Mouse (Mus musculus): ENCODE data around the gene Stk10. TPM values are rescaled to one million over a fixed set of nuclear protein-coding genes. Genes with fewer than 3 reads are reported as not detected.

Gene Stk10
- polyA plus RNA-seq, 1 experiment from 2014 or later: 2.3 TPM

DNA sequence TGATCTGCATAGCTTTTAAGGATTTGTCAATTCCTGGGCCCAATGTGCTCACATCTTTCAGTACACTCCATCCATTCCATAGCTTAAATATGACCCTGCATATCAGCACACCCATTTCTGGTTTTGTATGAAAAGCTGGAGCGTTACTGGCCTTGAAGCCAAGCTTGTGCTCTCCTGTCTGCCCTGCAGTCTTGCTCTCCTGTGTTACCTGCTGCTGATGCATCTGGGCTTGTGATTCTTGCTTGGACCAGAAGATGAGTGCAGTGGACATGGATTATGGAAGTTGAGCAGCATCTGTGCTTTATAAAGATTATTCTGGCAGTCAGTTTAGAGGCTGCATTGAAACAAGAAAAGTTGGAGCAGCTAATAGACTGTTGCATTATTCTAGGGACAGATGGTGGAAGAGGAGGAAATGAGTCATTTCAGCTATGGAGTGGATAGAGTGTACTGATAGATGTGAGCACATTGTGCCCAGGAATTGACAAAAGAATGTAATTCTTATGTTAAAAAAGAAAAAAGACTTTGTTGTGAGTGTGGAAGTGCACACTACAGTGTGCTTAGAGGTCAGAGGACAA lies 129.1 kb downstream of the Stk10 start:
- no peaks in the 10 kb centered on the region for H3K9me3 ChIP-seq (ENCODE audit: control insufficient read depth, low read length)
- no peak overlapping the region for H3K27ac ChIP-seq (ENCODE audit: low read depth, low read length)
- H3K4me1 ChIP-seq (replicated peaks; ENCODE audit: control insufficient read depth, insufficient read depth, low read length): no peaks in the 10 kb centered on the region
- WGBS: 95% methylated on average over 1 of the region's 1 CpGs
- no peaks in the 10 kb centered on the region for H3K36me3 ChIP-seq (ENCODE audit: control insufficient read depth, insufficient read depth, low read length)
- DNase-seq (ENCODE audit: low spot score) (no peak), ATAC-seq (ENCODE audit: low FRiP score) (no peak)
- H3K4me2 ChIP-seq (replicated peaks; ENCODE audit: low read depth, low read length): no peak overlapping the region
- H3K4me3 ChIP-seq (ENCODE audit: low read depth, low read length): no peak overlapping the region
- H3K9ac ChIP-seq (ENCODE audit: low read depth, low read length): no peak overlapping the region
- no peaks in the 10 kb centered on the region for H3K27me3 ChIP-seq (ENCODE audit: control insufficient read depth, insufficient read depth, low read length)

DNA sequence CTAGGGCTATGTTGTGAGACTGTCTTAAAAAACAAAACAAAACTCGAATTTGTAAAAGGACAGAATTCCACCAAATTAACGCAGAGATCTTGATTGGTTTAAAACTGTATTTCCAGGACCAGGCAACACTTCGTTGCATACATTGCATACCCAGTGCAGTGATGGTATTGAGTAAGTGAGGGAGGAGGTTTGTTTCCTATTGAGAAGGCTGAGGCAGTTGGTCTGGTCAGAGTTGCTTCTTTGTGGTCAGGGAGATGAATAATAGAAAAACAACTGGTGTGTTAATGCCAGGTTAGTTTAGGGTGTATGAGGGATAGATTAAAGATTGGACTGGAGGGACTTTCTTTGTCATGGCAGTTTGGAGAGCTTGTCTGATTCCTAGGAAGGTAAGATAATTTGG lies 132.5 kb downstream of the Stk10 start:
- no peak overlapping the region for H3K4me3 ChIP-seq (ENCODE audit: low read depth, low read length)
- no peak overlapping the region for H3K9ac ChIP-seq (ENCODE audit: low read depth, low read length)
- H3K27me3 ChIP-seq (ENCODE audit: control insufficient read depth, insufficient read depth, low read length): no peaks in the 10 kb centered on the region
- H3K4me1 ChIP-seq (replicated peaks; ENCODE audit: control insufficient read depth, insufficient read depth, low read length): no peaks in the 10 kb centered on the region
- H3K9me3 ChIP-seq (ENCODE audit: control insufficient read depth, low read length): no peaks in the 10 kb centered on the region
- no peak overlapping the region for H3K4me2 ChIP-seq (replicated peaks; ENCODE audit: low read depth, low read length)
- ATAC-seq (ENCODE audit: low FRiP score) (no peak), DNase-seq (ENCODE audit: low spot score) (no peak)
- H3K27ac ChIP-seq (ENCODE audit: low read depth, low read length): no peak overlapping the region
- no peaks in the 10 kb centered on the region for H3K36me3 ChIP-seq (ENCODE audit: control insufficient read depth, insufficient read depth, low read length)
- WGBS: 93% methylated on average over 3 of the region's 3 CpGs

DNA sequence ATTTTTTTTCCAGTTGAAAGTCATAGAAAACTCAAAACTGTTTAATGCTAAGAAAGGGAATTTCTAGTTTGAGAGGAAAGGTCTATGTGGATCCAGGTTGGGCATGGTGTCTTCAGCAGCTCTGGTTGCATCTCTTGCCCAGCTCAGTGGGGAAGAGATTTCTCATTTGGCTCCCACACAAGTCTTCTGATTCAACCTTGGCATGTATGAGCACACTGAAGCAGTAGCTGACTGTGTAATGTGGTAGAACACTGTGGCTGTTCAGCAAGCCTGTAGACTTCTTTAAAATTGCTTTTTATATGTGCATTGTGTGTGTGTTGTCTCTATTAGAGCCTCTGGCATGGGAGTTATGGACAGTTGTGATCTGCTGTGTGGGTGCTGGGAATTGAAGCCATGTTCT lies 133.9 kb downstream of the Stk10 start:
- ATAC-seq (ENCODE audit: low FRiP score) (no peak), DNase-seq (ENCODE audit: low spot score) (no peak)
- H3K9me3 ChIP-seq (ENCODE audit: control insufficient read depth, low read length): no peaks in the 10 kb centered on the region
- H3K4me1 ChIP-seq (replicated peaks; ENCODE audit: control insufficient read depth, insufficient read depth, low read length): no peaks in the 10 kb centered on the region
- H3K4me3 ChIP-seq (ENCODE audit: low read depth, low read length): no peak overlapping the region
- no peak overlapping the region for H3K9ac ChIP-seq (ENCODE audit: low read depth, low read length)
- no peak overlapping the region for H3K27ac ChIP-seq (ENCODE audit: low read depth, low read length)
- no peaks in the 10 kb centered on the region for H3K36me3 ChIP-seq (ENCODE audit: control insufficient read depth, insufficient read depth, low read length)
- H3K4me2 ChIP-seq (replicated peaks; ENCODE audit: low read depth, low read length): no peak overlapping the region
- no peaks in the 10 kb centered on the region for H3K27me3 ChIP-seq (ENCODE audit: control insufficient read depth, insufficient read depth, low read length)

DNA sequence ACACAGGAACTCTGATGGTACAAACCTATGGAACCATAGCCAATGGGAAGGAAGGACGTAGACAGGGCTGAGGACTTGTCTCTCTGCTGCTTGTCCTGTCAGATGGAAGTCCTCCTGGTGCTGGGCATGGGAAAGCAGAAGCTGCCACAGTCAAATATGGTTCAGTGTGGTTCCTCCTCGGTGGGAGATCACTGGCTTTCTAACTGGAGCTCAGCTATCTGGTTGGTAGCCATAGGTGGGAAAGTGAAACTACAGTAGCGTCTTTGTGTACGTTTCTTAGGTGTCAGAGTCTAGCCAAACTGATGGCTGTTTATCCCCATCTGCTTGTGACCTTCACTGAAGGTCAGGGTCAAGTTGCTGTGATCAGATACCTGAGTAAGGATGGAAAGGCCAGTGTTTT lies 138.4 kb downstream of the Stk10 start:
- DNase-seq (ENCODE audit: low spot score) (no peak), ATAC-seq (ENCODE audit: low FRiP score) (no peak)
- H3K9me3 ChIP-seq (ENCODE audit: control insufficient read depth, low read length): no peaks in the 10 kb centered on the region
- no peak overlapping the region for H3K27ac ChIP-seq (ENCODE audit: low read depth, low read length)
- H3K4me3 ChIP-seq (ENCODE audit: low read depth, low read length): no peak overlapping the region
- H3K36me3 ChIP-seq (ENCODE audit: control insufficient read depth, insufficient read depth, low read length): no peaks in the 10 kb centered on the region
- no peak overlapping the region for H3K9ac ChIP-seq (ENCODE audit: low read depth, low read length)
- 85% methylated on average over 4 of the region's 4 CpGs for WGBS
- H3K4me2 ChIP-seq (replicated peaks; ENCODE audit: low read depth, low read length): no peak overlapping the region
- no peaks in the 10 kb centered on the region for H3K4me1 ChIP-seq (replicated peaks; ENCODE audit: control insufficient read depth, insufficient read depth, low read length)
- H3K27me3 ChIP-seq (ENCODE audit: control insufficient read depth, insufficient read depth, low read length): no peaks in the 10 kb centered on the region

Other genes with a start within 250 kb of the Stk10 start
- 2,798 and 2,861 TPM in 2 replicates for gene Hba-a1, start 249.8 kb upstream of the Stk10 start, polyA plus RNA-seq (2014; fragmentation: Nextera tagmentation; extraction: Ambion mirVana)
- gene Hbq1b, start 246.3 kb upstream of the Stk10 start, polyA plus RNA-seq (2014; fragmentation: Nextera tagmentation; extraction: Ambion mirVana): 6.7 and 7.2 TPM in 2 replicates
- gene Hba-a2, start 236.8 kb upstream of the Stk10 start, polyA plus RNA-seq (2014; fragmentation: Nextera tagmentation; extraction: Ambion mirVana): 5,394 and 5,453 TPM in 2 replicates
- gene Hbq1a, start 233.2 kb upstream of the Stk10 start, polyA plus RNA-seq (2014; fragmentation: Nextera tagmentation; extraction: Ambion mirVana): not detected in 2 replicates
- 21.1 and 24.2 TPM in 2 replicates for gene Sh3pxd2b, start 185.5 kb upstream of the Stk10 start, polyA plus RNA-seq (2014; fragmentation: Nextera tagmentation; extraction: Ambion mirVana)
- gene Ubtd2, start 77.9 kb upstream of the Stk10 start, polyA plus RNA-seq (2014; fragmentation: Nextera tagmentation; extraction: Ambion mirVana): 65.5 and 73.2 TPM in 2 replicates
- 0.28 TPM in 1 of 2 replicates, not detected in the other for gene Efcab9, start 1.2 kb upstream of the Stk10 start, polyA plus RNA-seq (2014; fragmentation: Nextera tagmentation; extraction: Ambion mirVana)
- gene Fbxw11, start 109.4 kb downstream of the Stk10 start, polyA plus RNA-seq (2014; fragmentation: Nextera tagmentation; extraction: Ambion mirVana): 82.7 and 107 TPM in 2 replicates